Mouse (Mus musculus) layer of hippocampus, adult 9-11 months (tissue): Measurements from ENCODE around the gene Cotl1.
A peak's percentile ranks its signal among the peaks of the same experiment; 100 is the strongest.

Experiments used
- DNase-seq: peaks from one replicate; pipeline ENCODE4 v3.0.0; 2022

Gene Cotl1

GRCm38 (mm10) chr8:119816219-119816618 is 24.1 kb downstream of the Cotl1 start:
- no peak for DNase-seq

DNA sequence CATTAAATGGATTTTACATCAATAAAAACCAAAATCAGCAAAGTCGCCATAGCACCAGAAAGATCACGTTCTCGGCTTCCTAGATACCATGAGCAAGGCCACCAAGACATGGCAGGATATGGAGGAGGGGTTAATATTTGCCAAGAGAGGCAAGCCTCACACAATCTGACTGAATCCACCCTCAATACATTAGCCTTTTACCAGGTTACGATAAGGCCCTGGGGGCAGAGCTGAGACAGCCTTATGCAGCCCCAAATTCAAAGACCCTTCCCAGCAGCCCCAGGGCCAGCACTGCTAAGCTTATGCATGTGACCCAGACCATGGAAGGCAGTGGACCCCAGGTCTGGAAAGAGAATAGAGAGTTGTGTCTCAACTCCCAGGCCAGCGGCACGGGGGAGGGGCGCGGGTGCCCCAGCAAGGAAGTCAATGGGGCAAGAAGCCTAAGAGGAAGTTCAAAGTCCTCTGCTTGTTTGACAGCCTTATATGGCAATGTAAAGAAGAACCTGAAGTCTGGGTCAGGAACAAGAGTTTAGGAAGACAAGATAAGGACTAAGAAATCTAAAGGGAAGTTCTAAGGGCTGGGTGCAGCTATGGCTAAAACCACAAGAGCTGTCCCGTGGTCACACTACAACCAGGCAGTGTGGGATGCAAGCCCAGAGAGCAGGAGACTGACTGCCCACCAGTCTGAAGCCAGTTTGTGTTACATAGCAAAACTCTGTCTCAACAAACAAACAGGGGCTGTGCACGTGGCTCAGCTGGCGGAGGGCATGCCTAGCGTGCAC is 27.5 kb downstream of the Cotl1 start:
- peak; percentile 86 for DNase-seq

GRCm38 (mm10) chr8:119811925-119812324 is 28.4 kb downstream of the Cotl1 start:
- peak; percentile 64 for DNase-seq

DNA sequence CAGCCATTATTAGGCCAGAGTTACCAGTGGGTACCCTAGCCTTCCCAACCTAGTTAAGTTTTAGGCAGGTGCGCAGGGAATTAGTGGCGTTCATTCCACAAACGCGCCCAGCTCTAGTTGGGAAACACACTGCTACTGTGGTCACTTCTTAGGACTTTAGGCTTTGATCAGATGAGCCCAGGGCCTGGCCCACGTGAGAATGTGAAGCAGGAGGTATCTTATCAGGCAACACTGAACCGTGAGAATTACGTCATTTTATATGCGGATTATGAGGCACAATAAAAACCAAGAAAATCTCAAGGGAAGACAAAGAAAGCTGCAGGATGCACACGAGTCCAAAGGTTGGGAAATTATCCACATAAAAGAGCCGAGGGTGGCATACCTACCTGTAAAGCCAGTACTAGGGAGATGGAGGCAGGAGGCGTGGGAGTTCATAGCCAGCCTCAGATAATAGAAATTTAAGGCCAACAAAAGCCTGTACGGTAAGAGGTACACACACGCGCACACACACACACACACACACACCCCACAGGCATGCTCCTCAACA is 29.3 kb downstream of the Cotl1 start:
- no peak for DNase-seq

GRCm38 (mm10) chr8:119810127-119810868 is 30.0 kb downstream of the Cotl1 start:
- no peak for DNase-seq

DNA sequence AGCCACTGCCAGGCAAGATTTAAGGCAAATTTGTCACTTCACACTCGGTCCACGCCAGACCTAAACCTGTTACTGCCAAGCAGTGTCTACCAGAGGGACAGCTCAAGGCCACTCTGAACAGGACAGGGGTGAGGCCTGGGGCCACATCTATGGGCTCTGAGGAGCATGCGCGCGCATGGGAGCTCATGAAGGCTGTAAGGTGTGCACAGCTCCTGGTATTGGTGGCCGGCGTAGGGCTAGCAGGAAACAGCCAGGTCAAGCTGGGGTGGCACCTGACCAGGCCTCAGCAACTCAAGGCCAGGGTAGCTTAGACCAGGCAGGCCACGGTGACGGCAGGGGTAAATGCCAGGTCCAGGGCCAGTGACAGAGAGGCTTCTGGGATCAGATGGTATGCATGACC is 30.7 kb downstream of the Cotl1 start:
- no peak for DNase-seq

DNA sequence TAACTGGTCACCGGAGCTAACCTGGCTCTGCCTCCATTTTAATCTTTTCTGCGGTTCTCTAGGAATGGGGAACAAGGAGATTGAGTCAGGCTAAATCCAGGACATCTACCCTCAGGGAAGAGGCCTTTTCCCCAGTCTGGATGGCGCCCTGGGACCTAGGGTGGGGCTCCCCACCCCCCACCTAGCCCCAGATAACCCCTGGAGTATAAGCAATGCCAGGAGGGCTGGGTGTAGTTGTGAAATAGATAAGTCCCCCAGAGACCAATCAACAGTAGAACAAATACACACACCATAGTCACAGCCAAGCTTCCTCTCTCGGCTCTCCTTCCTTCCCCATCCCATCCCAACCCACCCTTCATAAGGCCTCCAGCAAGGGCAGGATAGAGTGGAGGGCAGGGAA is 32.7 kb downstream of the Cotl1 start:
- DNase-seq, result no peak

- DNase-seq, result peak; percentile 83
These were observed 33.7 kb downstream of the Cotl1 start for GRCm38 (mm10) chr8:119806422-119807263.

GRCm38 (mm10) chr8:119805275-119805674 is 35.1 kb downstream of the Cotl1 start:
- no peak for DNase-seq

DNA sequence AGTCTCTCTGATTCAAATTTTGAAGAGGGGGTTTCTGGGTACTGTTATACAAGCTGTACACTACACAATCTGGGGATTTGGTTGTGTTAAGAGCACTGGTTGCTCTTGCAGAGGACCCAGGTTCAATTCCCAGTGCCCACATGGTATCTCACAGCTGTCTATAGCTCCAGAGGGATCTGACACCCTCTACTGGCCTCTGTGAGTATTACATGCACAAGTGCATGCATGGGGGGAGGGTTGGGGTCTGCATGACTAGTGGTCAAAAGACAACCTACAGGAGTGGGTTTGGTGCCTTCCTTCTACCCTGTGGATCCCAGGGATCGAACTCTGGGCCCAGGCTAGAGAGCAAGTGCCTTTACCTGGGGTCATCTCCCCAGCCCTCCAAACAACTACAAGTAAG is 37.8 kb downstream of the Cotl1 start:
- no peak for DNase-seq

GRCm38 (mm10) chr8:119801168-119801567 is 39.2 kb downstream of the Cotl1 start:
- peak; percentile 80 for DNase-seq

- no peak for DNase-seq
These were observed 41.4 kb downstream of the Cotl1 start for GRCm38 (mm10) chr8:119798965-119799264.

DNA sequence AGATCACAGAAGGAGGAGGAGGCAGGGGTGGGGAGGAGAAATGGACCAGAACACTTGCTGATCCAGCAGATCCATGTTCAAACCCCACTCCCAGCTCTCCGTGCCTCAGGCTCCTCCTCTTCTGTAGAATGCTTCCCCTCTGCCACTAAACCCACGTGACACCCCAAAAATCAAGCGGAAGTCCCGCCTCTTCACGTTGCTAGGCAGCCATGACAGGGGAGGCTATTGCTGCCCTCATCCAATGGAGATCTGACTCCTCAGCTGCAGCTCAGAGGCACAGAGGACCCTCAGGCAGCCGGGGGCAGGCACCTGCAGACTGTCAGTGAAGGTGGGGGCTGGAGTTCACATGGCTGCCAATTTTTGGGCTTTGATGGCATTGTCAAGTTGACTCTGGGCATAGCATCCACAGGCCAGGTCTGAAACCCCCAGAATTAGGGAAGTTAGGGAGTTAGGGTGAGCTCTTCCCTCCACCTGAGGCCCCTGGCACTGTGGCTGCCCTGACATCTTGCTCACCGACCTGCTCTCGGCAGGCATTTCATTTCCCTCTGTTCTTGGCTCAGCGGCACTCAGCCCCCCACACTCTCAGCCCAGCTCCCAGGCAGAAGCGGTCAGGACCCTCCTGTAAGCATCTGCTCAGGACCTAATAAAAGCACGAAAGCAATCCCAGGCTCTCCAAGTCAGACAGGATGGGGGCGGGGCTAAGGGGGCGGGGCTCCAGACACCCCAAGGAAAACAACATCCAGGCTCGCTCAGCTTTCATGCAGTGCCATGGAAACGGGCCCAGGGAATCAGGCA is 42.0 kb downstream of the Cotl1 start:
- peak; percentile 90 for DNase-seq

DNA sequence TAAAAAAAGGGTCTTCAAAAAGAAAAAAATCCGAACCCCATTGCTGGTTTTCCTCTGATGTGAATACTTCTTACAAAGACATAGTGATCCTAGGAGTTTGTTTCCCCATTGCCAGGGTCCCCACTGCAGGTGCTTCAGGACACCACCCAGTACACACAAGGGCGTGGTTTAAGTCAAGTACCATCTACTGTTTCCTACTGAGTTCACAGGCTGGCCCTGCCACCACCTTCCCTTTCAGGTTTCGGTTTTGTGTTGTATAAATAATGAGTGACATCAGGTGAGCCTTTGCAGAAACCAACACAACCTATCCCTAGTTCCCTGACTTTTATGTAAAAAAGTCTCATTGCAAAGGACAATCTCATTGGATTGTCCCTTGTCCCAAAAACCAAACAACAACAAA is 44.7 kb downstream of the Cotl1 start:
- DNase-seq, result no peak

GRCm38 (mm10) chr8:119794689-119795088 is 45.7 kb downstream of the Cotl1 start:
- DNase-seq, result no peak

- peak; percentile 52 for DNase-seq
These were observed 48.3 kb downstream of the Cotl1 start for GRCm38 (mm10) chr8:119791804-119792704.

GRCm38 (mm10) chr8:119789581-119789980 is 50.8 kb downstream of the Cotl1 start:
- no peak for DNase-seq

DNA sequence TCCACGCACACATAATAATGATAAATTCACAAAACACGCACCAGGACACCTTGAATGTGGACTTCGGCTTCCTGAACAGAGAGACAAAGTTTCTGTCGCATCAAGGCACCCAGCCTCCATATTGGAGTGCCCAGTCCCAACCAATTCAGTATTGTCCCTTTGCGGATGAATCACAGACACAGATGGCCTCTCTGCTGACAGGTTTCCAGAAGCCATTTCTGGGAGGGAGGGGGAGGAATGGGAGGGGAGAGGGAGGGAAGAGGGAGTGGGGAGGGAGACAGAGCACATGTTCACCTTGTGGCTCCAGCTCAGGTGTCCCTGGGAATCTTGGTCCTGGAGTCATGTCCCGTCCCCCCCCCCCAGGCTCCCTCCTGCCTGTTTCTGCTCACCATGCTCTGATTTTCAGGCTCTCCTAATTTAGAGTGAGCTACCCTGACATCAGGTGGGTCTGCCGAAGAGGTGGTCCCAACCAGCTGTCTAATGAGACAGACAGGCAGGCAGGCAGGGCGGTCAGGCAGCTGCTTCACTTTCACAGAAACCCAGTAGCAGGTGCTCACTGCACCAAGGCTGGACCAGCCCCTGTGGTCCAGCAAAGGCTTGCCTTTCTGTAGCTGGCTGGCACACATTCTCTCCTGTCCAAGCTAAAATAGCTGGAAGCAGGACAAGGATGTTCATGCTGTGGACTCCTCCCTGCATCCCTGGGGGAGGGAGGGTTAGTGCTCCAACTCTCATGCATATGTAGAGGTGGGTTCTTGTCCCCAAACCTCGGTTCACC is 51.5 kb downstream of the Cotl1 start:
- DNase-seq, result no peak

GRCm38 (mm10) chr8:119787341-119787740 is 53.0 kb downstream of the Cotl1 start:
- no peak for DNase-seq

DNA sequence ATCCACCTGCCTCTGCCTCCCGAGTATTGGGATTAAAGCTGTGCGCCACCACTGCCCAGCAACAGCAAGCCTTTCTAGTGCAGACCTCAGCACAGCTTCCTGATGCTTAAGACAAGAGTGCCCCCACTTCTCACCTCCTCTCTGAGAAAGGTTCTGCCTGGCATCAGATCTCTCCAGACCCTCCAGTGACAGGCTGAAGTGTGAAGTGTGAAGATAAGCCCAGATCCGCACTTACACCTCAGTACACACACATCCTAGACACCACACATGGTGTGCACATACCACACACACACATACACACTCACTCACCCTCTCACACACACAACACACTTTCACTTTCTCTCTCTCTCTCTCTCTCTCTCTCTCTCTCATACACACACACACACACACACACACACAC is 53.5 kb downstream of the Cotl1 start:
- DNase-seq, result no peak
